Mouse (Mus musculus): Measurements from ENCODE around the gene Vwa3b. TPM values are rescaled to one million over a fixed set of nuclear protein-coding genes. Genes with fewer than 3 reads are reported as not detected.

Vwa3b gene
- total and polyA plus RNA-seq, 2 experiments from 2014 or later, result 1.9 to 4.6 TPM

GRCm38 (mm10) chr1:37077955-37078549, 51.7 kb downstream of the Vwa3b start:
- no peak overlapping the region for H3K4me3 ChIP-seq (ENCODE audit: low read depth, low read length)
- H3K9me3 ChIP-seq (ENCODE audit: low read length), result no peaks in the 10 kb centered on the region
- H3K36me3 ChIP-seq (ENCODE audit: insufficient read depth), result no peaks in the 10 kb centered on the region
- ATAC-seq (peak; percentile 71), DNase-seq (peak; percentile 81)
- no peak for TF ChIP-seq CTCF (IDR thresholded peaks at IDR 0.05; ENCODE audit: low read depth)
- H3K9ac ChIP-seq, result no peak overlapping the region
- H3K4me2 ChIP-seq (ENCODE audit: low read depth), result 0 out of 2 replicates have a peak overlapping the region, but pooled peaks have one; percentile 9
- no peak overlapping the region for H3K27ac ChIP-seq (ENCODE audit: low read depth, low read length)
- 42% methylated on average over 14 of the region's 14 CpGs for WGBS
- H3K27me3 ChIP-seq (ENCODE audit: insufficient read depth, low read length), result no peaks in the 10 kb centered on the region
- H3K4me1 ChIP-seq (ENCODE audit: insufficient read depth), result 0 out of 2 replicates have a peak, but pooled peaks cover 18% of the 10 kb centered on the region

- Histone ChIP-seq H3K4me3 (ENCODE audit: low read depth, low read length) (no peak overlapping the region), H3K27me3 (ENCODE audit: insufficient read depth, low read length) (no peaks in the 10 kb centered on the region), H3K9me3 (ENCODE audit: low read length) (no peaks in the 10 kb centered on the region), H3K36me3 (ENCODE audit: insufficient read depth) (no peaks in the 10 kb centered on the region), H3K4me2 (ENCODE audit: low read depth) (no peak overlapping the region), H3K27ac (ENCODE audit: low read depth, low read length) (no peak overlapping the region), H3K4me1 (ENCODE audit: insufficient read depth) (0 out of 2 replicates have a peak, but pooled peaks cover 18% of the 10 kb centered on the region), H3K9ac (no peak overlapping the region)
- 87% methylated on average over 4 of the region's 4 CpGs for WGBS
- no peak for TF ChIP-seq CTCF (IDR thresholded peaks at IDR 0.05; ENCODE audit: low read depth)
- ATAC-seq (no peak), DNase-seq (no peak)
Observed at GRCm38 (mm10) chr1:37080442-37080841, 54.0 kb downstream of the Vwa3b start.

- H3K4me2 ChIP-seq (ENCODE audit: low read depth), result 0 out of 2 replicates have a peak overlapping the region, but pooled peaks have one; percentile 5
- no peaks in the 10 kb centered on the region for H3K9me3 ChIP-seq (ENCODE audit: low read length)
- peak; percentile 39 for DNase-seq
- H3K4me3 ChIP-seq (ENCODE audit: low read depth, low read length), result no peak overlapping the region
- no peak for TF ChIP-seq CTCF (IDR thresholded peaks at IDR 0.05; ENCODE audit: low read depth)
- H3K27ac ChIP-seq (ENCODE audit: low read depth, low read length), result no peak overlapping the region
- no peak overlapping the region for H3K9ac ChIP-seq
- H3K4me1 ChIP-seq (ENCODE audit: insufficient read depth), result 0 out of 2 replicates have a peak, but pooled peaks cover 18% of the 10 kb centered on the region
- no peaks in the 10 kb centered on the region for H3K27me3 ChIP-seq (ENCODE audit: insufficient read depth, low read length)
- ATAC-seq, result peak; percentile 60
- H3K36me3 ChIP-seq (ENCODE audit: insufficient read depth), result no peaks in the 10 kb centered on the region
- 20% methylated on average over 12 of the region's 12 CpGs for WGBS
Observed at GRCm38 (mm10) chr1:37081376-37082214, 55.2 kb downstream of the Vwa3b start.

GRCm38 (mm10) chr1:37082215-37082464, 55.7 kb downstream of the Vwa3b start:
- H3K9ac ChIP-seq, result no peak overlapping the region
- no peaks in the 10 kb centered on the region for H3K36me3 ChIP-seq (ENCODE audit: insufficient read depth)
- TF ChIP-seq CTCF (IDR thresholded peaks at IDR 0.05; ENCODE audit: low read depth), result no peak
- no peak overlapping the region for H3K27ac ChIP-seq (ENCODE audit: low read depth, low read length)
- no peak overlapping the region for H3K4me3 ChIP-seq (ENCODE audit: low read depth, low read length)
- ATAC-seq (no peak), DNase-seq (no peak)
- no peaks in the 10 kb centered on the region for H3K27me3 ChIP-seq (ENCODE audit: insufficient read depth, low read length)
- H3K4me1 ChIP-seq (ENCODE audit: insufficient read depth), result 0 out of 2 replicates have a peak, but pooled peaks cover 18% of the 10 kb centered on the region
- H3K9me3 ChIP-seq (ENCODE audit: low read length), result no peaks in the 10 kb centered on the region
- 89% methylated on average over 2 of the region's 2 CpGs for WGBS
- H3K4me2 ChIP-seq (ENCODE audit: low read depth), result no peak overlapping the region

GRCm38 (mm10) chr1:37084075-37084474, 57.7 kb downstream of the Vwa3b start:
- Histone ChIP-seq H3K9ac (no peak overlapping the region), H3K4me2 (ENCODE audit: low read depth) (no peak overlapping the region), H3K4me3 (ENCODE audit: low read depth, low read length) (no peak overlapping the region), H3K9me3 (ENCODE audit: low read length) (no peaks in the 10 kb centered on the region), H3K27me3 (ENCODE audit: insufficient read depth, low read length) (no peaks in the 10 kb centered on the region), H3K27ac (ENCODE audit: low read depth, low read length) (no peak overlapping the region), H3K36me3 (ENCODE audit: insufficient read depth) (no peaks in the 10 kb centered on the region), H3K4me1 (ENCODE audit: insufficient read depth) (0 out of 2 replicates have a peak, but pooled peaks cover 10% of the 10 kb centered on the region)
- no peak for TF ChIP-seq CTCF (IDR thresholded peaks at IDR 0.05; ENCODE audit: low read depth)
- DNase-seq, result no peak
- ATAC-seq, result no peak
- 86% methylated on average over 2 of the region's 2 CpGs for WGBS

GRCm38 (mm10) chr1:37085171-37085570, 58.8 kb downstream of the Vwa3b start:
- no peaks in the 10 kb centered on the region for H3K36me3 ChIP-seq (ENCODE audit: insufficient read depth)
- WGBS, result 63% methylated on average over 7 of the region's 7 CpGs
- H3K27ac ChIP-seq (ENCODE audit: low read depth, low read length), result no peak overlapping the region
- H3K9ac ChIP-seq, result no peak overlapping the region
- TF ChIP-seq CTCF (IDR thresholded peaks at IDR 0.05; ENCODE audit: low read depth), result no peak
- no peak overlapping the region for H3K4me2 ChIP-seq (ENCODE audit: low read depth)
- no peaks in the 10 kb centered on the region for H3K27me3 ChIP-seq (ENCODE audit: insufficient read depth, low read length)
- ATAC-seq (no peak), DNase-seq (no peak)
- no peaks in the 10 kb centered on the region for H3K9me3 ChIP-seq (ENCODE audit: low read length)
- H3K4me3 ChIP-seq (ENCODE audit: low read depth, low read length), result no peak overlapping the region
- 0 out of 2 replicates have a peak, but pooled peaks cover 10% of the 10 kb centered on the region for H3K4me1 ChIP-seq (ENCODE audit: insufficient read depth)

GRCm38 (mm10) chr1:37089191-37089590, 62.8 kb downstream of the Vwa3b start:
- no peaks in the 10 kb centered on the region for H3K27me3 ChIP-seq (ENCODE audit: insufficient read depth, low read length)
- H3K4me1 ChIP-seq (ENCODE audit: insufficient read depth), result no peaks in the 10 kb centered on the region
- DNase-seq, result no peak
- no peak for TF ChIP-seq CTCF (IDR thresholded peaks at IDR 0.05; ENCODE audit: low read depth)
- H3K9me3 ChIP-seq (ENCODE audit: low read length), result no peaks in the 10 kb centered on the region
- peak; percentile 74 for ATAC-seq
- H3K4me3 ChIP-seq (ENCODE audit: low read depth, low read length), result no peak overlapping the region
- no peak overlapping the region for H3K9ac ChIP-seq
- no peak overlapping the region for H3K27ac ChIP-seq (ENCODE audit: low read depth, low read length)
- H3K4me2 ChIP-seq (ENCODE audit: low read depth), result no peak overlapping the region
- 72% methylated on average over 5 of the region's 5 CpGs for WGBS
- H3K36me3 ChIP-seq (ENCODE audit: insufficient read depth), result no peaks in the 10 kb centered on the region

Data from forebrain, postnatal 0 days (tissue).